Mouse (Mus musculus) neural tube, embryonic 14.5 days (tissue): ENCODE measurements around the gene Imp4. TPM values are rescaled to one million over a fixed set of nuclear protein-coding genes. Genes with fewer than 3 reads are reported as not detected.

Source experiments
- ATAC-seq: fragments of 200-750 bp; cut with Nextera tagmentation; 2 replicates; pipeline ENCODE4 v1.8.0; 2017; ENCODE audit warnings: low read depth, mild to moderate bottlenecking, moderate TSS enrichment, moderate library complexity
- H3K27ac ChIP-seq: fragments of 300-500 bp; sonication (generic); 2 replicates; pipeline ENCODE4 v1.5.1; 2014; ENCODE audit warnings: low read depth, mild to moderate bottlenecking, control low read depth, low read length, moderate library complexity, mixed read lengths
- H3K27me3 ChIP-seq: fragments of 300-500 bp; sonication (generic); 2 replicates; pipeline ENCODE4 v1.6.1; 2014; ENCODE audit warnings: low read length; ENCODE audit not compliant: control insufficient read depth, insufficient read depth
- H3K36me3 ChIP-seq: fragments of 300-500 bp; sonication (generic); 2 replicates; pipeline ENCODE4 v1.6.1; 2014; ENCODE audit warnings: low read length, mixed read lengths; ENCODE audit not compliant: control insufficient read depth, insufficient read depth
- H3K4me1 ChIP-seq: fragments of 300-500 bp; sonication (generic); 2 replicates; pipeline ENCODE4 v1.6.1; 2014; ENCODE audit warnings: low read length; ENCODE audit not compliant: control insufficient read depth, insufficient read depth
- H3K4me2 ChIP-seq: fragments of 300-500 bp; sonication (generic); 2 replicates; pipeline ENCODE4 v1.6.1; 2014; ENCODE audit warnings: mild to moderate bottlenecking, low read depth, low read length, control low read depth
- H3K4me3 ChIP-seq: fragments of 300-500 bp; sonication (generic); 2 replicates; pipeline ENCODE4 v1.5.1; 2014; ENCODE audit warnings: low read depth, low read length, control low read depth, mixed read lengths
- H3K9ac ChIP-seq: fragments of 300-500 bp; sonication (generic); replicated peaks from 2 replicates; pipeline ENCODE4 v1.6.1; 2014; ENCODE audit warnings: low read depth, mild to moderate bottlenecking, control low read depth, low read length, mixed read lengths
- H3K9me3 ChIP-seq: fragments of 300-500 bp; sonication (generic); 2 replicates; pipeline ENCODE4 v1.6.1; 2016; ENCODE audit warnings: low read length; ENCODE audit not compliant: control insufficient read depth
- WGBS: fragments of 180-500 bp; shearing (Covaris S2); extraction: QIAGEN DNeasy Blood & Tissue Kit; methylation state at CpG from one replicate; pipeline ENCODE4 v1.1.7; 2014; 5-methylcytosine and 5-hydroxymethylcytosine counted together
- polyA plus RNA-seq: library from polyadenylated mRNA; unstranded; fragments of >200 nt; fragmentation: Nextera tagmentation; extraction: Ambion mirVana; gene quantifications from 2 replicates; pipeline ENCODE4 v1.2.1, GENCODE M21; 2014

The Imp4 gene
- polyA plus RNA-seq, 1 experiment from 2014 or later = 50.9 TPM

DNA sequence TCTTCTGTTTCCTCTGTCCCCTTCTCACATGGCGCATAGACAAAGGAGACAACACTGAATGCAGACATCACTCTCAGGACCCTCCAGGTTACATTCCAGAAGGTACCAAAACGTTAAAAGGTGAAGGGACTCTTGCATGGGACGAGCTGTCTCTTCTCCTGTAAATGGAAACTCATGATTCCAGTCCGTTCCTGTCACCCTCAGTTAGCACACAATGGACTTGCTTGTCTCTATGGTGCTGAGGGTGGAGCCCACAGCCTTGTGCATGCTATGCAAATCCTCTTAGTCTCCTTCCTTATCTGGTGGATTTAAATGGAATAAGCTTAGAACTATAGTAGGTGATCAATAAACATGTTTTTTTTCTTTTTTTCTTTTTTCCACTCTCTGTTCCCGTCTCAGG lies 30.1 kb downstream of the Imp4 start:
- H3K9me3 ChIP-seq = no peaks in the 10 kb centered on the region
- no peak overlapping the region for H3K4me3 ChIP-seq
- no peak overlapping the region for H3K4me2 ChIP-seq
- peaks cover 16% of the 10 kb centered on the region for H3K27me3 ChIP-seq
- no peaks in the 10 kb centered on the region for H3K4me1 ChIP-seq
- no peak overlapping the region for H3K27ac ChIP-seq
- H3K36me3 ChIP-seq = no peaks in the 10 kb centered on the region
- ATAC-seq = no peak
- no peak overlapping the region for H3K9ac ChIP-seq
- 74% methylated on average over 5 of the region's 5 CpGs for WGBS

GRCm38 (mm10) chr1:34472427-34473300 lies 33.0 kb downstream of the Imp4 start:
- Histone ChIP-seq H3K4me3 (peak overlapping the region; percentile 38), H3K27me3 (peaks cover 16% of the 10 kb centered on the region), H3K4me2 (peak overlapping the region; percentile 83), H3K36me3 (no peaks in the 10 kb centered on the region), H3K27ac (no peak overlapping the region), H3K4me1 (no peaks in the 10 kb centered on the region), H3K9me3 (no peaks in the 10 kb centered on the region), H3K9ac (peak overlapping the region; percentile 44)
- peak; percentile 60; the same call in 1 of the 2 replicates for ATAC-seq
- 1% methylated on average over 42 of the region's 43 CpGs for WGBS

- Histone ChIP-seq H3K4me3 (no peak overlapping the region), H3K36me3 (no peaks in the 10 kb centered on the region), H3K27me3 (no peaks in the 10 kb centered on the region), H3K4me2 (no peak overlapping the region), H3K27ac (no peak overlapping the region), H3K9ac (no peak overlapping the region), H3K4me1 (no peaks in the 10 kb centered on the region), H3K9me3 (no peaks in the 10 kb centered on the region)
- WGBS = 73% methylated on average over 11 of the region's 11 CpGs
- no peak for ATAC-seq
Measured at GRCm38 (mm10) chr1:34478891-34479655, 39.4 kb downstream of the Imp4 start.

DNA sequence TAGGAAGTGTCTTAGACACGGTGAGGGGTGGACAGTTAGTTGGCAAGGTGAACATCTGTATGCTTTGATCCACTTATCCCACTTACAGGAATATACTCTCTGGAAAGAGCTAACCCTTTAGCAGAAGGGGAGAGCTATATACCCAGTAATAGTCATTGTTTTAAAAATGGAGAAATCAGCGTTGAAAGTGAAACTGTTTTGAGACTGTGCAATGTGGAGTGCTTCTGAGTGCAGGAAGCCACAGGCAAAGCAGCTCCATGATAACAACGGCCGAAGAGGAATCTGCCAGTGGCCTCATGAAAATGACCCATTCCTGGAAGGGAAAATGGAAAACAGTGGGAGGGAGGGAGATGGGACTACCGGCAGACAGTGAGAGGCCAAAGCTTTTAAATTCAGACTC lies 41.1 kb downstream of the Imp4 start:
- no peaks in the 10 kb centered on the region for H3K36me3 ChIP-seq

GRCm38 (mm10) chr1:34481920-34482669 lies 42.4 kb downstream of the Imp4 start:
- ATAC-seq = no peak
- Histone ChIP-seq H3K9me3 (no peaks in the 10 kb centered on the region), H3K4me2 (no peak overlapping the region), H3K27ac (no peak overlapping the region), H3K36me3 (no peaks in the 10 kb centered on the region), H3K9ac (no peak overlapping the region), H3K27me3 (no peaks in the 10 kb centered on the region), H3K4me3 (no peak overlapping the region), H3K4me1 (no peaks in the 10 kb centered on the region)
- WGBS = 75% methylated on average over 5 of the region's 5 CpGs

More for the DNA sequence above, 41.1 kb downstream of the Imp4 start:
- Histone ChIP-seq H3K9me3 (no peaks in the 10 kb centered on the region), H3K27me3 (no peaks in the 10 kb centered on the region), H3K9ac (no peak overlapping the region), H3K4me3 (no peak overlapping the region), H3K4me1 (no peaks in the 10 kb centered on the region), H3K27ac (no peak overlapping the region), H3K4me2 (no peak overlapping the region)
- WGBS = 75% methylated on average over 5 of the region's 5 CpGs
- ATAC-seq = no peak

DNA sequence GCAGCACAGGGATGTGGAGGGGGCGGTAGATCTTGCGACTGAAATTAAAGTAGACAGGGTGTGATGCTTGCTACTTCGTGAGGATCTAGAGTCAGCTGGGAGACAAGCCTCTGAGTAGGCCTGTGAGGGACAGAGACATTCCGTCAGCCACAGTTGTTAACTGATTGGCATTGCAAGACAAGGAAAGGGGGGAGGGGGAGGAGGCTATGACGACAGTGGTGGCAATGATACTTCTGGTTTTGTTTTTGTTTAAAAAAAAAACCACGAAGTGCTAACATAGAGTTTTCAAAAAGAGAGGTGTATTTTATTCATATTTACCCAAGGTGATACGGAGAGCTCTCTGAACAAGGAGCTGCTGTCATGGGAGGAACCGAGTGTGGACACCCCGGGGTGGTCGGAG lies 44.8 kb downstream of the Imp4 start:
- ATAC-seq = no peak

GRCm38 (mm10) chr1:34485461-34486188 lies 46.0 kb downstream of the Imp4 start:
- Histone ChIP-seq H3K4me1 (no peaks in the 10 kb centered on the region), H3K4me2 (peak overlapping the region; percentile 47)
- 9% methylated on average over 25 of the region's 25 CpGs for WGBS

More for the DNA sequence above, 44.8 kb downstream of the Imp4 start:
- WGBS = 74% methylated on average over 10 of the region's 10 CpGs
- H3K36me3 ChIP-seq = no peaks in the 10 kb centered on the region
- H3K27ac ChIP-seq = no peak overlapping the region
- H3K9me3 ChIP-seq = no peaks in the 10 kb centered on the region
- no peaks in the 10 kb centered on the region for H3K27me3 ChIP-seq
- no peaks in the 10 kb centered on the region for H3K4me1 ChIP-seq
- no peak overlapping the region for H3K4me3 ChIP-seq
- no peak overlapping the region for H3K4me2 ChIP-seq
- no peak overlapping the region for H3K9ac ChIP-seq

DNA sequence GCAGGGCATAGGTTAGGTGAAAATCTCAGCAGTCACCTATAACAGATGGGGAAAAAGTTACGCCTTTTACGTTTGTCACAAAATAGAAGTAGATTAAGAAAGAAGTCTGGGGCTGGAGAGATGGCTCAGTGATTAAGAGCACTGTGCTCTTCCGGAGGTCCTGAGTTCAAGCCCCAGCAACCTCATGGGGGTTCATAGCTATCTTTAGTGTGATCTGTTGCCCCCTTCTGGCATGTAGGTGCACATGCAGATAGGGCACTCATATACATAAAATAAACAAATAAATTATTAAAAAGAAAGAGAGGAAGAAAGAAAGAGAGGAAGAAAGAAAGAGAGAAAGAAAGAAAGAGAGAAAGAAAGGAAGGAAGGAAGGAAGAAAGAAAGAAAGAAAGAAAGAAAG lies 47.7 kb downstream of the Imp4 start:
- ATAC-seq = no peak
- WGBS = 89% methylated on average over 3 of the region's 3 CpGs
- no peaks in the 10 kb centered on the region for H3K9me3 ChIP-seq
- H3K4me1 ChIP-seq = no peaks in the 10 kb centered on the region
- H3K4me3 ChIP-seq = no peak overlapping the region
- H3K27me3 ChIP-seq = no peaks in the 10 kb centered on the region
- H3K36me3 ChIP-seq = no peaks in the 10 kb centered on the region
- no peak overlapping the region for H3K27ac ChIP-seq
- no peak overlapping the region for H3K9ac ChIP-seq
- no peak overlapping the region for H3K4me2 ChIP-seq

More at GRCm38 (mm10) chr1:34485461-34486188, 46.0 kb downstream of the Imp4 start:
- Histone ChIP-seq H3K27ac (no peak overlapping the region), H3K4me3 (peak overlapping the region; percentile 16; the same call in 1 of the 2 replicates), H3K9ac (peak overlapping the region; percentile 34; the same call in 1 of the 2 replicates), H3K9me3 (no peaks in the 10 kb centered on the region), H3K36me3 (no peaks in the 10 kb centered on the region), H3K27me3 (no peaks in the 10 kb centered on the region)
- peak; percentile 63 for ATAC-seq
